Mouse (Mus musculus): ENCODE results near the gene Slc2a1.
A peak's percentile ranks its signal among the peaks of the same experiment; 100 is the strongest.

Slc2a1 gene

GRCm38 (mm10) chr4:119128547-119128946, 20.0 kb downstream of the Slc2a1 start:
- no peak for DNase-seq (ENCODE audit: extremely low read depth, low read depth, low spot score)

- DNase-seq (ENCODE audit: extremely low read depth, low read depth, low spot score): no peak
These were observed 20.6 kb downstream of the Slc2a1 start for GRCm38 (mm10) chr4:119129096-119129495.

GRCm38 (mm10) chr4:119131189-119131910, 22.8 kb downstream of the Slc2a1 start:
- no peak for DNase-seq (ENCODE audit: extremely low read depth, low read depth, low spot score)

- DNase-seq (ENCODE audit: extremely low read depth, low read depth, low spot score): no peak
These were observed 24.8 kb downstream of the Slc2a1 start for GRCm38 (mm10) chr4:119133306-119133705.

- DNase-seq (ENCODE audit: extremely low read depth, low read depth, low spot score): no peak
These were observed 25.3 kb downstream of the Slc2a1 start for GRCm38 (mm10) chr4:119133860-119134259.

GRCm38 (mm10) chr4:119137313-119137712, 28.8 kb downstream of the Slc2a1 start:
- DNase-seq (ENCODE audit: extremely low read depth, low read depth, low spot score): no peak

- DNase-seq (ENCODE audit: extremely low read depth, low read depth, low spot score): no peak
These were observed 29.7 kb downstream of the Slc2a1 start for GRCm38 (mm10) chr4:119138171-119138570.

- no peak for DNase-seq (ENCODE audit: extremely low read depth, low read depth, low spot score)
These were observed 30.3 kb downstream of the Slc2a1 start for GRCm38 (mm10) chr4:119138776-119139175.

- no peak for DNase-seq (ENCODE audit: extremely low read depth, low read depth, low spot score)
These were observed 31.6 kb downstream of the Slc2a1 start for GRCm38 (mm10) chr4:119140126-119140525.

GRCm38 (mm10) chr4:119141191-119141590, 32.7 kb downstream of the Slc2a1 start:
- DNase-seq (ENCODE audit: extremely low read depth, low read depth, low spot score): no peak

GRCm38 (mm10) chr4:119142230-119142871, 33.8 kb downstream of the Slc2a1 start:
- no peak for DNase-seq (ENCODE audit: extremely low read depth, low read depth, low spot score)

- DNase-seq (ENCODE audit: extremely low read depth, low read depth, low spot score): no peak
These were observed 38.3 kb downstream of the Slc2a1 start for GRCm38 (mm10) chr4:119146816-119147215.

- no peak for DNase-seq (ENCODE audit: extremely low read depth, low read depth, low spot score)
These were observed 38.8 kb downstream of the Slc2a1 start for GRCm38 (mm10) chr4:119147347-119147746.

- no peak for DNase-seq (ENCODE audit: extremely low read depth, low read depth, low spot score)
These were observed 40.2 kb downstream of the Slc2a1 start for GRCm38 (mm10) chr4:119148741-119149140.

- no peak for DNase-seq (ENCODE audit: extremely low read depth, low read depth, low spot score)
These were observed 48.7 kb downstream of the Slc2a1 start for GRCm38 (mm10) chr4:119157186-119157585.

GRCm38 (mm10) chr4:119157891-119158290, 49.4 kb downstream of the Slc2a1 start:
- DNase-seq (ENCODE audit: extremely low read depth, low read depth, low spot score): no peak

GRCm38 (mm10) chr4:119161358-119161757, 52.8 kb downstream of the Slc2a1 start:
- no peak for DNase-seq (ENCODE audit: extremely low read depth, low read depth, low spot score)

GRCm38 (mm10) chr4:119162990-119163389, 54.5 kb downstream of the Slc2a1 start:
- DNase-seq (ENCODE audit: extremely low read depth, low read depth, low spot score): no peak

GRCm38 (mm10) chr4:119165916-119166315, 57.4 kb downstream of the Slc2a1 start:
- DNase-seq (ENCODE audit: extremely low read depth, low read depth, low spot score): no peak

- DNase-seq (ENCODE audit: extremely low read depth, low read depth, low spot score): no peak
These were observed 58.6 kb downstream of the Slc2a1 start for GRCm38 (mm10) chr4:119167068-119167467.

- peak; percentile 31 for DNase-seq (ENCODE audit: extremely low read depth, low read depth, low spot score)
These were observed 59.2 kb downstream of the Slc2a1 start for GRCm38 (mm10) chr4:119167663-119168062.

- DNase-seq (ENCODE audit: extremely low read depth, low read depth, low spot score): no peak
These were observed 64.6 kb downstream of the Slc2a1 start for GRCm38 (mm10) chr4:119172919-119173650.

Measured in fat pad, adult 2 months (tissue).